Mouse (Mus musculus) liver, embryonic 14.5 days (tissue): ENCODE measurements around the gene Gabbr2.

ENCODE experiments used
- CTCF ChIP-seq: IDR thresholded peaks from 2 replicates; pipeline ENCODE4 v1.5.1; 2016; ENCODE audit warnings: antibody characterized with exemption, low read depth, control low read depth
- EP300 ChIP-seq: IDR thresholded peaks from 2 replicates; pipeline ENCODE4 v1.6.1; 2016; ENCODE audit warnings: antibody characterized with exemption, low read depth

DNA sequence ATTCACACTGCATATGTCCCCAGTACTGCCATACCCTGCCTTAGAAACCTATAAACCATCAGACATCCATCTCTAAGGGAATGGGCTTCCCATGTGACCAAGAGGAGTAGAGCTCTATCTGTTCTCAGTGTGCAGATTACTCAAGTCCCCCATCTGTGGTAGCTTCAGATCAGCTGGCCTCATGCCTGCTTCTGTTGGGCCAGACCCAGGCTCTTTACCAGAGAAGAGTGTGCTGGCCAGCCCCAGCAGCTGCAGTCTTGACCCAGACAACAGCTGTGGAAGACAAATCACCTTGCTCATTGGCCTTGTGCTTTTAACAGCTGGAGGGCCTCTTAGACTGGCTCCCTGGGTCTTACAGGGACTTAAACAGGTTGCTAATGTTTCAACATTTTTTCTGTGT is 25.1 kb downstream of the Gabbr2 start:
- TF ChIP-seq EP300 (no peak), CTCF (no peak)
